Mouse (Mus musculus) B cell, adult 2 months (primary cell): ENCODE results near the gene Ubqln4.

Experiments
- DNase-seq, 2 experiments: peaks; one replicate each; pipeline ENCODE4 v3.0.0; 2022

The Ubqln4 gene

DNA sequence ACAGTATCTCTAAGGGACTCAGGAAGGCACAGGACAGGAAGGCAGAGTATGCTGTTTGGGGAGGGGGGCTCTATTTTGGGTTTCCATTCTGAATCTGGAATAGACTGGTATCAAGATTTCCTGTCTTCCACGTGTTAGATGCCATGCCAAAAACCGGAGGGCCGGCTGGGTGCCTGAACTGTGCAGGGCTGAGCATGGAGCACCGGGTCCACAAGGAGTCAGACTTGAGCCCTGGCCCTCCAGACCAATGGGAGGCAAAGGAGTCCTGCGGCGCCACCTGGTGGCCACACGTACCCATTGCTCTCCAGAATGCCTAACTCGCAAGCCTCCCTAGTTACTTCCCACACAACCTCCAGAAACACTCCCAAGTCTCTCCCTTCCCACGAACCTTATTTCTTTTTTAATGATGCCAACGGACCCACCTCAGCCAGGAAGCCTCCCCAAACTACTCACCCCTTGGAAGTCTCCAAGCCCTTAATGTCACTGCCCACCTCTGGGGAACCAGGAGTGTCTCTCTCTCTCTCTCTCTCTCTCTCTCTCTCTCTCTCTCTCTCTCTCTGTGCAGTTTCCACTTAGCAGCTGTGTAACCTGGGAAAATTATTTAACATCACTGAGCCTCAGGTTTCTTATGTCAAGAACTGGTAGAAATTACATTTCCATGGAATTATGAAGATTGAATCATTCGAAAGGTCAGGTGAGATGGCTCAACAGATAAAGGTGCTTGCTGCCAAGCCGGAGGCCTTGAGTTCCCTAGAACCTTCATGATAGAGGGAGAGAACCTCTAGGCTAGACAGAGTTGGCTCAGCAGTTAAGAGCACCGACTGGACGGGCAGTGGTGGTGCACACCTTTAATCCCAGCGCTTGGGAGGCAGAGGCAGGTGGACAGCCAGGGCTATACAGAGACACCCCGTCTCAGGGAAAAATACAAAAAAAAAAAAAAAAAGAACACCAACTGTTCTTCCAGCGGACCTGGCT lies 27.1 kb upstream of the Ubqln4 start:
- peak; percentile 90 to 91 for DNase-seq

- DNase-seq = no peak
Observed at GRCm38 (mm10) chr3:88527565-88527964, 26.0 kb upstream of the Ubqln4 start.

GRCm38 (mm10) chr3:88528646-88529045 lies 24.9 kb upstream of the Ubqln4 start:
- no peak for DNase-seq

GRCm38 (mm10) chr3:88529204-88530000 lies 24.2 kb upstream of the Ubqln4 start:
- DNase-seq = no peak

- DNase-seq = no peak
Observed at GRCm38 (mm10) chr3:88530082-88530864, 23.3 kb upstream of the Ubqln4 start.

DNA sequence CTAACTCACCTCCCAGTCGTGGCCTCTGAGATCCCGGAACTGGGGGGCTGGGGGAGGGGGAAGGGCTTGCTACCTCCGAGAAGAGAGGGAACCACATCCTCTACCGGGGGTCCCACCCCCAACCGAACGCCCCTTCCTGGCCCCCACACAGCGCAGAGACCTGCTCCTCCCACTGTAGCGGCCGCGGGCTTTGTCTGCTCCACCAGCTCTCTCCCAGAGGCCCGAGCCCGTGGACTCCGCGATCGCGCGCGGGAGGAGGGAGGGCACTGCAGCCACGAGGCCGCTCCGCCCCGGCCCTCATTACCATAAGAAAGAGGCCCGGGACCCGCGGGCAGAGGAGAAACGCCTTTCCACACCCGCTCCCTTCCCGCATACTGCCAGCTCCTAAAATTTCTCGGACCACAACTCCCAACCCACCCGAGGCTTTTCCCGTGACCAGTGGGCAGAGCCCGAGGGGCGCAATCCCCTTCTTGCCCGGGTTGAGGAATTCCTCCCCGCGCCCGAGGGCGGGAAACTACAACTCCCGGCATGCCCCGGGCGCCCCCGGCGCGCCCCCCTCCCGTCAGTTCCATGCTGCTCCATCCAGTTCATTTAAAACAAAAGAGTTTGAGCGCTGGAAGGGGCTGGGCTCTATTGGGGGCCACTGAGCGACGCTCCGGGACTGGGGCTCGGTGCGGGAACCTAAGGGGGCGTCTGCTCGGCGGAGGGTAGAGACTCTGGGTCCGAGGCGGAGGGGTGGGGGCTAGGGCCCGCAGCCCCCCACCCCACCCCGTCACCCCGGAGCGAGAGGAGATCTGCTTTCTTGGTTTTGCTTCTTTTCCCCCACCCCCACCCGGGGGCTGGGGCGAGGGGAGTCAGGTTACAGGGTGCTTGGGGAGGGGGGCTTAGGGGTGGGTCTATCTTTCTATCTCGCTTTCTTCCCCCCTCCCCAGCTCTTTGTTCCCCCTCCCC lies 21.9 kb upstream of the Ubqln4 start:
- peak; percentile 88 for DNase-seq

DNA sequence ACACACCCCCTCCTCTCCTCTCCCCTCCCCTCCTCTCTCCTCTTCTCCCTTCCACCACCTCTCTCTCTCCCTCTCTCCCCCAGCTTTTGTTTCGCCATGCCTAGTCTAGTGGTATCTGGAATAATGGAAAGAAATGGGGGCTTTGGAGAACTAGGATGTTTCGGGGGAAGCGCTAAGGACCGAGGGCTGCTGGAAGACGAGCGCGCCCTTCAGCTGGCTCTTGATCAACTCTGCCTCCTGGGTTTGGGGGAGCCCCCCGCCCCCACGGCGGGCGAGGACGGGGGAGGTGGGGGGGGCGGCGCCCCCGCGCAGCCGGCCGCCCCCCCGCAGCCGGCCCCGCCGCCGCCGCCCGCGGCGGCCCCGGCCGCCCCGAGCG lies 21.3 kb upstream of the Ubqln4 start, which contains the start of gene Mex3a:
Gene Mex3a (plus strand): TSS at position 97 of the 376 bp plus-strand sequence.
- peak in 1 of 2 experiments; percentile 24 for DNase-seq

- DNase-seq = no peak
Observed at GRCm38 (mm10) chr3:88532689-88533511, 20.7 kb upstream of the Ubqln4 start.

DNA sequence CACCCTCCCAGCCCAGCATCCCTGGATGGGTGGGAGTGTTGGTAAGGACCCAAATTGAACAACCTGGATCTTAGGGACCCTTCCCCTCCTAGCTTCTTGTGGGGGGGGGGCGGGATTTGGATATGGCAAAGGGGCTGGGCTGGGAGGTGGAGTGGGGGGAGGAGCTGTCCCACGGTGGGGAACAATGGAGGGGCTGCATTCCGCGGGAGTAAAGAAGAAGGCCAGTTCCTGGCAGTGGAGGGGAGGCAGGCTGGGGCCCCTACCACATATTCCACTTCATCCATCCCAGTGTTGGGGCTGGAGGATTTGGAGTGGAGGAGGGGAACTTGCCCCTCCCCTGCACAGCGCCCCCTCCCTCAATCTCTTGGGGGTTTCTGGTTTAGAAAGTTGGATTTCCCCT lies 19.9 kb upstream of the Ubqln4 start:
- no peak for DNase-seq

DNA sequence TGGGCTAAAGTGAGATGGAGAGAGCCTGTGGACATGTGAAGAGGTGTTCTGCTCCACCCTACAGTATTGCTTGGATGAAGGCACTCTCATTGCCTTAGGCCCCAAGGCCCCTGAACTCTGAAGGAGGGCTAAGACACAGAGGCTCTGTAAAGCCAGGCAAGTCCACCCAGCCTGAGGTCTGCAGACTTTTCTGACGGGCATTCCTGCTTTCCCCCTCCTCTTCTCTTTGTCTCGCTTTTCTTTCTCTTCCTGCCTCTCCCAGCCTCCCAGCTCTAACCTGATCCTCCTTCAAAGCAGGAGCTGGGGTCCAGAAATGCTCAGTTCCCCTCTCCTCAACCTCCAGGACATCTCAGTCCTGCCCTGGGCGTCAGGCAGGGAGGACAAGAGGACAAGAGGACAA lies 18.6 kb upstream of the Ubqln4 start:
- no peak for DNase-seq

DNA sequence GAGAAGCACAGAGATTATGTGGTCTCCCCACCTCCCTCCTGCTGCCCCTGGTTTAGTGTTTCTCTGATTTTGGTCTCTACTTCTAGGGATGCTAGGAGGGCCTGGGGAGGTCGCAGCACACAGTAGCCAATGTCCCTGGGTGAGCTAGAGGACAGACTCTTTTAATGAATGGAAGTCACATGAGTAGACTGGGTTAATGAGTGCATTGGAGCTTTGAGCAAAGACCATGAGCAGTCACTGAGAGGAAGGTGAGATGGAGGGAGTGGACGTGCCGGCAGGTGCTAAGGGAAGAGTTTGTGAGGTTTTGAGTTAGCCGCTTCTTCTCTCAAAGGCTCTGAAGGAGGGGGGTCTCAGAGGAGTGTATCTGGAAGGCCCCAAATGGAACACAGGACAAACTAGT lies 18.0 kb upstream of the Ubqln4 start:
- no peak for DNase-seq

GRCm38 (mm10) chr3:88536103-88536930 lies 17.2 kb upstream of the Ubqln4 start:
- DNase-seq = peak in 1 of 2 experiments; percentile 27

DNA sequence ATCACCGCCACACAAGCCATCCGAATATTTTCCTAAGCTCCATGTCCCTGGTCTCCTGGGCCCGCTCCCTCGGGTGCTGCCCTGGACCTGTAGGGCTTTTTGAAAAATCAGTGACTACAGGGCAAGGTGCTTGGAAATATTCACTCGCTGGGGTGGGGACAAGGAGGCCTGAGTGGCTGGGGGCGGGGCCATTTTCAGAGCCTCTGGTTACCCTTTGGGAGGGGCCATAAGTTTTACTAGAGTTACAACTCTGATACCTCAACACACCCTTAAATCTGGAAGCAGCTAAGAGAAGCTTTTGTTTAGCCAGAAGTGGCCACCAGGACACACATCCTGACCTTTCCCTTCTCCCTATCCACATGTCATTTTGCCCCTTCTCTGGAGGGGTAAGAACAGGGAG lies 16.4 kb upstream of the Ubqln4 start:
- no peak for DNase-seq

DNA sequence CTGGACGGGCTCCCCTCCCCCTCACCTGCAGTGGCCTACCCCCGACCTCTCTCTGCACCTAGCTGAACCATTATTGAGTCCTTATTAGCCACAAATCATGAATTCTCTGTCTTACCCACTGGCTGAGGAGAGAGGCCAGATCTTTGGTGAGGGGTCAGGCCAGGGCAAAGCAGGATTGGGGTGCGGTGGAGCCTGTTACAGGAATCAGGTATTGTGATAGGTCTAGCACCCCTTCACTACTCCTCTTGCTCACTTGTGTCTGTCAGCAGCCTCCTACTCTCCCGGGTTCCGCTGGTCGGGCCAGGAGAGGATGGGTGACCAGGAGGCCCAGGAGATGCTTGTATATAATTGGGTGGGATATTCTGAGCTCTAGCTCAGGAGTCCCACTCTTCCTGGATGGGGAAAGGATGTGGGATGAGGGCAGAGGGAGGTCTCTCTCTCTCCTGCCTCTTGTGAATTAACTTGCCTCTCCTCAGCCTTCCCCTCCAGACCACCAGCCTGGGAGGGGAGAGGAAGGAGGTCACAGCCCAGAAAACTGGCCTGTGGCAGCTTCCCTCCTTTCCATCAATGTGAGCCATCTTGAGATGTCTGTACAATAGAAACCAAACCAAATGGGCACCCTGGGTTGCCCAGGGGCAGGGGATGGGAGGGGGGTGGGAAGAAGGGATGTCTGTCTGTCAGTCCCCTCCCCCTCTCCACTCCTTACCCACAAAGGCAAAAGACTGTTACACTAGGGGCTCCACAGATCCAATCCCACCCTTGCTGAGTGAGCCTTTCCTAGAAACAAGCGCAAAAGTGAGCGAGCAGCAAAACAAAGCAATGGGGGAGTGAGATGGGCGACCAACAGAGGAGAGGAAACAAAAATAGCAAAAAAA lies 15.1 kb upstream of the Ubqln4 start:
- DNase-seq = no peak

DNA sequence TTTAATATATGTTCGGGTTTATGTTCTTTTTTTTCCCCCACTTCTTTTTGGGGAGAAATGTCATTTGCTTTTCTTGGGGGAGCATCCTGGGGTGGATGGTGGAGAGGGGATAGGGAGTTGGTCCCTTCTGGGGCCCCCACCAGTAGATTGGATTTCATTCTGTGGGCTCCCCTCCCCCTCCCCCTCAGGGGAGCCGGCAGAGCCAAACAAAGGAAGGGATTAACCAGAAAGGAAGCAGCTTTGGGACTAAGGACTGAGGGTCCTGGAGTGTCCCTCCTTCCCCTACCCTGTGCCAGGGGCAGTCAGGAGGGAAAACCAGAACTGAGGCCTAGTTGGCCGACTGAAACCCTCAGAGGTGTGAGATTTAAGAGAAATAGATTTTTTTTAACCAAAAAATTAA lies 14.2 kb upstream of the Ubqln4 start:
- DNase-seq = no peak

GRCm38 (mm10) chr3:88540085-88540484 lies 13.5 kb upstream of the Ubqln4 start:
- DNase-seq = no peak

- DNase-seq = no peak
Observed at GRCm38 (mm10) chr3:88541622-88542401, 11.7 kb upstream of the Ubqln4 start.

DNA sequence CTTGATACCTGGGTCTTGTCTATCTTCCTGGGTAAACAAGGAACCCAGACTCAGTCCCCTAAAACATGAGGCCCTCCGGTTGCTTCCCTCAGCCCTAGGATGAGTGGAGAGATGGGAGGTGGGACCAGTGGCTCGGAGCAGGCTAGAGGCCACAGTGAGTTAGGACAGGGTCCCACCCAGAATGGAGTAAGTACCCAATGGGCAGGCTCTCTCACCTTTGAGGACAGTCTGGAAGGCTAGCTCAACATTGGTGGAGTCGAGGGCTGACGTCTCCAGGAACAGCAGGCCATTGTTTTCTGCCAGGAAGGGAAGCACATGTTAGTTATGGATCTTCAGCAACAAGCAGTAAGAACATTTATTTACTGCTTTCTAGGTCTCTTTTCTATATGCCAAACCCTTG lies 11.1 kb upstream of the Ubqln4 start:
- no peak for DNase-seq
